Mouse (Mus musculus): ENCODE measurements around the gene Slc24a3. TPM values are rescaled to one million over a fixed set of nuclear protein-coding genes. Genes with fewer than 3 reads are reported as not detected.

The Slc24a3 gene
- polyA plus RNA-seq, 1 experiment = 54.4 TPM

- DNase-seq (ENCODE audit: low spot score) = no peak
Observed at GRCm38 (mm10) chr2:145279336-145279735, 111.8 kb downstream of the Slc24a3 start.

- no peak for DNase-seq (ENCODE audit: low spot score)
Observed at GRCm38 (mm10) chr2:145283746-145284145, 116.2 kb downstream of the Slc24a3 start.

- DNase-seq (ENCODE audit: low spot score) = no peak
Observed at GRCm38 (mm10) chr2:145288501-145288900, 120.9 kb downstream of the Slc24a3 start.

GRCm38 (mm10) chr2:145291473-145291872 is 123.9 kb downstream of the Slc24a3 start:
- DNase-seq (ENCODE audit: low spot score) = no peak

GRCm38 (mm10) chr2:145292196-145292595 is 124.6 kb downstream of the Slc24a3 start:
- no peak for DNase-seq (ENCODE audit: low spot score)

- no peak for DNase-seq (ENCODE audit: low spot score)
Observed at GRCm38 (mm10) chr2:145292816-145293215, 125.3 kb downstream of the Slc24a3 start.

GRCm38 (mm10) chr2:145296906-145297305 is 129.4 kb downstream of the Slc24a3 start:
- DNase-seq (ENCODE audit: low spot score) = no peak

GRCm38 (mm10) chr2:145299914-145300699 is 132.6 kb downstream of the Slc24a3 start:
- no peak for DNase-seq (ENCODE audit: low spot score)

GRCm38 (mm10) chr2:145307231-145307883 is 139.8 kb downstream of the Slc24a3 start:
- no peak for DNase-seq (ENCODE audit: low spot score)

- DNase-seq (ENCODE audit: low spot score) = no peak
Observed at GRCm38 (mm10) chr2:145318916-145319315, 151.4 kb downstream of the Slc24a3 start.

GRCm38 (mm10) chr2:145321287-145321686 is 153.7 kb downstream of the Slc24a3 start:
- DNase-seq (ENCODE audit: low spot score) = no peak

- DNase-seq (ENCODE audit: low spot score) = no peak
Observed at GRCm38 (mm10) chr2:145321755-145322154, 154.2 kb downstream of the Slc24a3 start.

- no peak for DNase-seq (ENCODE audit: low spot score)
Observed at GRCm38 (mm10) chr2:145324477-145324876, 156.9 kb downstream of the Slc24a3 start.

GRCm38 (mm10) chr2:145325852-145326251 is 158.3 kb downstream of the Slc24a3 start:
- no peak for DNase-seq (ENCODE audit: low spot score)

GRCm38 (mm10) chr2:145326544-145326943 is 159.0 kb downstream of the Slc24a3 start:
- DNase-seq (ENCODE audit: low spot score) = no peak

- no peak for DNase-seq (ENCODE audit: low spot score)
Observed at GRCm38 (mm10) chr2:145329756-145330155, 162.2 kb downstream of the Slc24a3 start.

- no peak for DNase-seq (ENCODE audit: low spot score)
Observed at GRCm38 (mm10) chr2:145331525-145331924, 164.0 kb downstream of the Slc24a3 start.

GRCm38 (mm10) chr2:145333466-145333865 is 165.9 kb downstream of the Slc24a3 start:
- DNase-seq (ENCODE audit: low spot score) = no peak

GRCm38 (mm10) chr2:145336406-145336805 is 168.9 kb downstream of the Slc24a3 start:
- no peak for DNase-seq (ENCODE audit: low spot score)

GRCm38 (mm10) chr2:145340816-145341215 is 173.3 kb downstream of the Slc24a3 start:
- no peak for DNase-seq (ENCODE audit: low spot score)

- no peak for DNase-seq (ENCODE audit: low spot score)
Observed at GRCm38 (mm10) chr2:145342956-145343355, 175.4 kb downstream of the Slc24a3 start.

- no peak for DNase-seq (ENCODE audit: low spot score)
Observed at GRCm38 (mm10) chr2:145344521-145344920, 177.0 kb downstream of the Slc24a3 start.

- no peak for DNase-seq (ENCODE audit: low spot score)
Observed at GRCm38 (mm10) chr2:145353801-145354200, 186.2 kb downstream of the Slc24a3 start.

All from urinary bladder, adult 2 months (tissue).